20 mouse cellular contexts compared by ENCODE assay signal in genomic region chr14:72155197-72155907, GRCm38 (mm10).
DNase-seq lines count a peak whose midpoint lies in the region; ATAC-seq lines count a peak whose summit lies in the region.
"Had no signal": no experiment of that assay in that cellular context is flagged by ENCODE, and none has a peak within 500 bp of the region (broad histone marks: within the 10 kb centered on the region; RNA-seq: fewer than 3 reads in every experiment).

No protein-coding gene starts in this region.

- DNase-seq in forebrain, embryonic 11.5 days (ENCODE audit: low spot score), result no peak
- DNase-seq in midbrain, embryonic 11.5 days (ENCODE audit: low spot score, missing footprints), result peak; percentile 78
- peak; percentile 56 for DNase-seq in embryo, embryonic 11 days
- DNase-seq in lung, postnatal 36 days, result no peak
- DNase-seq: adrenal gland, adult 2 months; cerebellum, adult 11-12 months; cerebellum, postnatal 36 days; gastrocnemius, postnatal 25 days; lung, adult 18-20 months; right cerebral cortex, postnatal 14 days; thymus, postnatal 36 days had no signal

- H3K27ac ChIP-seq in forebrain, embryonic 13.5 days, result no peak overlapping the region
- no peak overlapping the region for H3K27ac ChIP-seq in forebrain, embryonic 11.5 days (ENCODE audit: low read depth, low read length)
- no peak overlapping the region for H3K27ac ChIP-seq in midbrain, embryonic 11.5 days (ENCODE audit: low read depth, low read length)
- H3K27ac ChIP-seq in midbrain, embryonic 16.5 days (ENCODE audit: low read length), result no peak overlapping the region
- no peak overlapping the region for H3K27ac ChIP-seq in hindbrain, embryonic 16.5 days (ENCODE audit: low read depth, low read length)
- no peak overlapping the region for H3K27ac ChIP-seq in intestine, embryonic 15.5 days
- H3K27ac ChIP-seq: limb, embryonic 15.5 days; macrophage; midbrain, embryonic 12.5 days; stomach, postnatal 0 days had no signal

- no peak overlapping the region for H3K4me3 ChIP-seq in forebrain, embryonic 13.5 days
- H3K4me3 ChIP-seq in forebrain, embryonic 11.5 days (ENCODE audit: low read depth, low read length), result no peak overlapping the region
- H3K4me3 ChIP-seq in midbrain, embryonic 11.5 days (ENCODE audit: low read depth, low read length), result no peak overlapping the region
- no peak overlapping the region for H3K4me3 ChIP-seq in midbrain, embryonic 16.5 days (ENCODE audit: low read depth, low read length)
- H3K4me3 ChIP-seq in hindbrain, embryonic 16.5 days (ENCODE audit: low read length), result no peak overlapping the region
- H3K4me3 ChIP-seq in intestine, embryonic 15.5 days (replicated peaks), result no peak overlapping the region
- H3K4me3 ChIP-seq: limb, embryonic 15.5 days; midbrain, embryonic 12.5 days had no signal

- H3K9me3 ChIP-seq in forebrain, embryonic 13.5 days (replicated peaks), result no peaks in the 10 kb centered on the region
- no peaks in the 10 kb centered on the region for H3K9me3 ChIP-seq in forebrain, embryonic 11.5 days (ENCODE audit: control insufficient read depth, low read length)
- H3K9me3 ChIP-seq in midbrain, embryonic 11.5 days (ENCODE audit: control insufficient read depth, low read length), result no peaks in the 10 kb centered on the region
- no peaks in the 10 kb centered on the region for H3K9me3 ChIP-seq in midbrain, embryonic 16.5 days (replicated peaks; ENCODE audit: control insufficient read depth, low read length, poor library complexity, severe bottlenecking)
- H3K9me3 ChIP-seq in hindbrain, embryonic 16.5 days (ENCODE audit: control insufficient read depth, low read length), result no peaks in the 10 kb centered on the region
- H3K9me3 ChIP-seq in intestine, embryonic 15.5 days, result no peaks in the 10 kb centered on the region
- H3K9me3 ChIP-seq: limb, embryonic 15.5 days; midbrain, embryonic 12.5 days had no signal

- no peak overlapping the region for H3K9ac ChIP-seq in forebrain, embryonic 13.5 days
- H3K9ac ChIP-seq in forebrain, embryonic 11.5 days (ENCODE audit: low read length), result no peak overlapping the region
- H3K9ac ChIP-seq in midbrain, embryonic 11.5 days (ENCODE audit: low read length), result no peak overlapping the region
- no peak overlapping the region for H3K9ac ChIP-seq in midbrain, embryonic 16.5 days (ENCODE audit: low read depth, low read length)
- H3K9ac ChIP-seq in hindbrain, embryonic 16.5 days (ENCODE audit: low read depth, low read length), result no peak overlapping the region
- H3K9ac ChIP-seq in intestine, embryonic 15.5 days, result no peak overlapping the region
- H3K9ac ChIP-seq: limb, embryonic 15.5 days; midbrain, embryonic 12.5 days had no signal

- ATAC-seq in forebrain, embryonic 13.5 days, result 0 out of 2 replicates have a peak, but pooled peaks have one; percentile 23
- no peak for ATAC-seq in forebrain, embryonic 11.5 days (replicated peaks; ENCODE audit: low FRiP score)
- ATAC-seq in midbrain, embryonic 11.5 days (ENCODE audit: low FRiP score), result no peak
- no peak for ATAC-seq in midbrain, embryonic 16.5 days
- no peak for ATAC-seq in hindbrain, embryonic 16.5 days
- no peak; the same call in 1 of the 2 replicates for ATAC-seq in intestine, embryonic 15.5 days
- ATAC-seq: inflammation-experienced regulatory T-cells, adult 6 months had no signal

- no peak overlapping the region for H3K4me2 ChIP-seq in forebrain, embryonic 13.5 days
- H3K4me2 ChIP-seq in forebrain, embryonic 11.5 days (ENCODE audit: low read depth, low read length, severe bottlenecking), result no peak overlapping the region
- H3K4me2 ChIP-seq in midbrain, embryonic 11.5 days, result no peak overlapping the region
- no peak overlapping the region for H3K4me2 ChIP-seq in midbrain, embryonic 16.5 days (ENCODE audit: low read length)
- 0 out of 2 replicates have a peak overlapping the region, but pooled peaks have one; percentile 21 for H3K4me2 ChIP-seq in hindbrain, embryonic 16.5 days (ENCODE audit: low read length)
- no peak overlapping the region for H3K4me2 ChIP-seq in intestine, embryonic 15.5 days (replicated peaks)
- H3K4me2 ChIP-seq: limb, embryonic 15.5 days; midbrain, embryonic 12.5 days had no signal

- no peaks in the 10 kb centered on the region for H3K4me1 ChIP-seq in forebrain, embryonic 13.5 days
- H3K4me1 ChIP-seq in forebrain, embryonic 11.5 days (replicated peaks; ENCODE audit: control insufficient read depth, insufficient read depth, low read length), result 0 out of 2 replicates have a peak, but pooled peaks cover 2% of the 10 kb centered on the region
- H3K4me1 ChIP-seq in midbrain, embryonic 11.5 days (ENCODE audit: control insufficient read depth, insufficient read depth, low read length), result no peaks in the 10 kb centered on the region
- peaks cover 2% of the 10 kb centered on the region; the same call in 1 of the 2 replicates for H3K4me1 ChIP-seq in midbrain, embryonic 16.5 days (ENCODE audit: control insufficient read depth, insufficient read depth, low read length)
- H3K4me1 ChIP-seq in hindbrain, embryonic 16.5 days (ENCODE audit: control insufficient read depth, insufficient read depth, low read depth, low read length), result peaks cover 10% of the 10 kb centered on the region
- H3K4me1 ChIP-seq in intestine, embryonic 15.5 days (replicated peaks), result 0 out of 2 replicates have a peak, but pooled peaks cover 7% of the 10 kb centered on the region
- H3K4me1 ChIP-seq: midbrain, embryonic 12.5 days had no signal

- 28% methylated on average over 11 of the region's 11 CpGs for WGBS in forebrain, embryonic 13.5 days
- 35% methylated on average over 11 of the region's 11 CpGs for WGBS in forebrain, embryonic 11.5 days
- 42% methylated on average over 11 of the region's 11 CpGs for WGBS in midbrain, embryonic 11.5 days
- WGBS in midbrain, embryonic 16.5 days, result 33% methylated on average over 11 of the region's 11 CpGs
- WGBS in hindbrain, embryonic 16.5 days, result 20% methylated on average over 11 of the region's 11 CpGs
- WGBS in intestine, embryonic 15.5 days, result 38% methylated on average over 11 of the region's 11 CpGs

- H3K27me3 ChIP-seq in forebrain, embryonic 13.5 days, result no peaks in the 10 kb centered on the region
- H3K27me3 ChIP-seq in forebrain, embryonic 11.5 days (ENCODE audit: control insufficient read depth, insufficient read depth, low read length), result no peaks in the 10 kb centered on the region
- no peaks in the 10 kb centered on the region for H3K27me3 ChIP-seq in midbrain, embryonic 11.5 days (ENCODE audit: control insufficient read depth, insufficient read depth, low read length)
- no peaks in the 10 kb centered on the region for H3K27me3 ChIP-seq in midbrain, embryonic 16.5 days (ENCODE audit: control insufficient read depth, insufficient read depth, low read depth, low read length)
- no peaks in the 10 kb centered on the region for H3K27me3 ChIP-seq in hindbrain, embryonic 16.5 days (replicated peaks; ENCODE audit: control insufficient read depth, insufficient read depth, low read length)
- no peaks in the 10 kb centered on the region for H3K27me3 ChIP-seq in intestine, embryonic 15.5 days (replicated peaks)
- H3K27me3 ChIP-seq: limb, embryonic 15.5 days; midbrain, embryonic 12.5 days had no signal

- no peaks in the 10 kb centered on the region for H3K36me3 ChIP-seq in forebrain, embryonic 13.5 days (ENCODE audit: poor library complexity, severe bottlenecking)
- no peaks in the 10 kb centered on the region for H3K36me3 ChIP-seq in forebrain, embryonic 11.5 days (ENCODE audit: control insufficient read depth, insufficient read depth, low read length)
- H3K36me3 ChIP-seq in midbrain, embryonic 11.5 days (ENCODE audit: control insufficient read depth, insufficient read depth, low read length), result no peaks in the 10 kb centered on the region
- no peaks in the 10 kb centered on the region for H3K36me3 ChIP-seq in midbrain, embryonic 16.5 days (ENCODE audit: control insufficient read depth, insufficient read depth, low read length)
- H3K36me3 ChIP-seq in hindbrain, embryonic 16.5 days (ENCODE audit: control insufficient read depth, insufficient read depth, low read length), result no peaks in the 10 kb centered on the region
- H3K36me3 ChIP-seq in intestine, embryonic 15.5 days, result no peaks in the 10 kb centered on the region
- H3K36me3 ChIP-seq: limb, embryonic 15.5 days; midbrain, embryonic 12.5 days had no signal

Comparison
In these comparisons a context has a peak if more than half of its experiments do, and no peak if none do; other contexts are left out.
1. DNase-seq: peak in midbrain, embryonic 11.5 days (single experiment) and embryo, embryonic 11 days (single experiment); none in forebrain, embryonic 11.5 days (single experiment) and lung, postnatal 36 days (single experiment).